Mouse (Mus musculus): ENCODE results near the gene Fndc8. TPM values are rescaled to one million over a fixed set of nuclear protein-coding genes. Genes with fewer than 3 reads are reported as not detected.
"Not testable (repeated sequence)": the region's sequence is repeated elsewhere in the genome, so short reads cannot be mapped to it uniquely, and the experiment has no call there.

Gene Fndc8
- polyA plus RNA-seq, 1 experiment from 2014 or later: not detected

DNA sequence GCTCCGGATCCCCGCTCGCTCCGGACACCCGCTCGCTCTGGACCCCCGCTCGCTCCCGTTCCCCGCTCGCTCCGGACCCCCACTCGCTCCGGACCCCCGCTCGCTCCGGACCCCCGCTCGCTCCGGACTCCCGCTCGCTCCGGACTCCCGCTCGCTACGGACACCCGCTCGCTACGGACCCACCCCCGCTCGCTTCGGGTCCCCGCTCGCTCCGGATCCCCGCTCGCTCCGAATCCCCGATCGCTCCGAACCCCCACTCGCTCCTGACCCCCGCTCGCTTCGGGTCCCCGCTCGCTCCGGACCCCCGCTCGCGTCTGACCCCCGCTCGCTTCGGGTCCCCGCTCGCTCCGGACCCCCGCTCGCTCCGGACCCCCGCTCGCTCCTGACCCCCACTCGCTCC is 39.2 kb downstream of the Fndc8 start:
- not testable (repeated sequence) for H3K9me3 ChIP-seq (replicated peaks; ENCODE audit: control insufficient read depth, low read length); ATAC-seq (replicated peaks; ENCODE audit: insufficient number of reproducible peaks, low FRiP score, low TSS enrichment); H3K36me3 ChIP-seq (ENCODE audit: control insufficient read depth, insufficient read depth, low read length); H3K4me1 ChIP-seq (ENCODE audit: control insufficient read depth, insufficient read depth, low read length); H3K27ac ChIP-seq (ENCODE audit: low read depth, low read length)
- H3K27me3 ChIP-seq (ENCODE audit: control insufficient read depth, insufficient read depth, low read length): peaks cover 21% of the 10 kb centered on the region
- H3K4me2 ChIP-seq: peak overlapping the region; percentile 81
- H3K9ac ChIP-seq (ENCODE audit: low read depth, low read length): peak overlapping the region; percentile 64
- 2% methylated on average over 62 of the region's 63 CpGs for WGBS (ENCODE audit: insufficient replicate concordance)
- peak overlapping the region; percentile 53 for H3K4me3 ChIP-seq (ENCODE audit: low read depth, low read length)

DNA sequence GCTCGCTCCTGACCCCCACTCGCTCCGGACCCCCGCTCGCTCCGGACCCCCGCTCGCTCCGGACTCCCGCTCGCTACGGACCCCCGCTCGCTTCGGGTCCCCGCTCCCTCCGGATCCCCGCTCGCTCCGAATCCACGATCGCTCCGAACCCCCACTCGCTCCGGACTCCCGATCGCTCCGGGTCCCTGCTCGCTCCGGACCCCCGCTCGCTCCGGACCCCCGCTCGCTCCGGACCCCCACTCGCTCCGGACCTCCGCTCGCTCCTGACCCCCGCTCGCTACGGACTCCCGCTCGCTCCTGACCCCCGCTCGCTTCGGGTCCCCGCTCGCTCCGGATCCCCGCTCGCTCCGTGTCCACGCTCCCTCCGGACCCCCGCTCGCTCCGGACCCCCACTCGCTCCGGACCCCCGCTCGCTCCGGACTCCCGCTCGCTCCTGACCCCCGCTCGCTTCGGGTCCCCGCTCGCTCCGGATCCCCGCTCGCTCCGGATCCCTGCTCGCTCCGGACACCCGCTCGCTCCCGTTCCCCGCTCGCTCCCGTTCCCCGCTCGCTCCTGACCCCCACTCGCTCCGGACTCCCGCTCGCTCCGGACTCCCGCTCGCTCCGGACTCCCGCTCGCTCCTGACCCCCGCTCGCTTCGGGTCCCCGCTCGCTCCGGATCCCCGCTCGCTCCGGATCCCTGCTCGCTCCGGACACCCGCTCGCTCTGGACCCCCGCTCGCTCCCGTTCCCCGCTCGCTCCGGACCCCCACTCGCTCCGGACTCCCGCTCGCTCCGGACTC is 39.9 kb downstream of the Fndc8 start:
- Histone ChIP-seq H3K36me3 (ENCODE audit: control insufficient read depth, insufficient read depth, low read length) (peaks cover 13% of the 10 kb centered on the region), H3K27me3 (ENCODE audit: control insufficient read depth, insufficient read depth, low read length) (peaks cover 23% of the 10 kb centered on the region), H3K4me3 (ENCODE audit: low read depth, low read length) (peak overlapping the region; percentile 53), H3K4me2 (peak overlapping the region; percentile 81), H3K9ac (ENCODE audit: low read depth, low read length) (peak overlapping the region; percentile 64)
- H3K27ac ChIP-seq (ENCODE audit: low read depth, low read length); H3K4me1 ChIP-seq (ENCODE audit: control insufficient read depth, insufficient read depth, low read length); H3K9me3 ChIP-seq (replicated peaks; ENCODE audit: control insufficient read depth, low read length); ATAC-seq (replicated peaks; ENCODE audit: insufficient number of reproducible peaks, low FRiP score, low TSS enrichment): not testable (repeated sequence)
- 7% methylated on average over 106 of the region's 119 CpGs for WGBS (ENCODE audit: insufficient replicate concordance)

DNA sequence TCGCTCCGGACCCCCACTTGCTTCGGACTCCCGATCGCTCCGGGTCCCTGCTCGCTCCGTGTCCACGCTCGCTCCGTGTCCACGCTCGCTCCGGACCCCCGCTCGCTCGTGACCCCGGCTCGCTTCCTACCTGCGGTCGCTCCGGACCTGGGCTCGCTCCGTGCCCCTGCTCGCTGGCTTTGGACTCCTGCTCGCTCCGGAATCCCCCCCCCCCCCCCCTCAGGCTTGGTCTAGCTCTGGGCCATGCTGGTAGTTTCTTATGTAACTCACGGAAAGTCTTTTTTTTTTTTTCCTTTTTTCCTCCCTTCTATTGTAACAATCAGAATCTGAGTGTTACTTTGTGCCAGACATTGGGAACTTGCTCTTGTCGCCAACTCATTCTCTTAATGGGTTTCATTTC is 41.3 kb downstream of the Fndc8 start:
- ATAC-seq (replicated peaks; ENCODE audit: insufficient number of reproducible peaks, low FRiP score, low TSS enrichment): no peak
- Histone ChIP-seq H3K27me3 (ENCODE audit: control insufficient read depth, insufficient read depth, low read length) (peaks cover 23% of the 10 kb centered on the region), H3K4me2 (peak overlapping the region; percentile 81), H3K9me3 (replicated peaks; ENCODE audit: control insufficient read depth, low read length) (no peaks in the 10 kb centered on the region), H3K27ac (ENCODE audit: low read depth, low read length) (no peak overlapping the region), H3K9ac (ENCODE audit: low read depth, low read length) (0 out of 2 replicates have a peak overlapping the region, but pooled peaks have one; percentile 22), H3K36me3 (ENCODE audit: control insufficient read depth, insufficient read depth, low read length) (peaks cover 13% of the 10 kb centered on the region), H3K4me3 (ENCODE audit: low read depth, low read length) (peak overlapping the region; percentile 53), H3K4me1 (ENCODE audit: control insufficient read depth, insufficient read depth, low read length) (peaks cover 6% of the 10 kb centered on the region; the same call in 1 of the 2 replicates)
- 22% methylated on average over 28 of the region's 29 CpGs for WGBS (ENCODE audit: insufficient replicate concordance)

DNA sequence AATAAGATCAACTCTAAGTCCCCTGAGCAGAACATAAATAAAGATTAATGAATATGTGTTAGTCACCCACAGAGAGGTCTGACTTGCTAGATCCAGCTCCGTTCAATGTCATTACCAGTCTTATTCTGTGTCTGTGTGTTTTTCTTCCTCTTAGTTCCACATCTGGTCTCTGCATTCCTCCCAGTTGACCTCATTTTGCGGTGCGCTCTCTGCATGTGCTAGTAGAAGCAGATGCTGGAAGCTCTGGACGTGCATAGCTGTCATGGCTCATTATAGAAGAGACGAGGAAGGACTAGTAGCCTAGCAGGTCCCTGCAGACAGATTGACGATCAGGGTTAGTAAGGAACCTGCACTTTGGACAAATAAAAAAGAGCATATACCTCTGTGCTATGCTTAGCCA is 51.4 kb downstream of the Fndc8 start:
- no peak overlapping the region for H3K4me2 ChIP-seq

DNA sequence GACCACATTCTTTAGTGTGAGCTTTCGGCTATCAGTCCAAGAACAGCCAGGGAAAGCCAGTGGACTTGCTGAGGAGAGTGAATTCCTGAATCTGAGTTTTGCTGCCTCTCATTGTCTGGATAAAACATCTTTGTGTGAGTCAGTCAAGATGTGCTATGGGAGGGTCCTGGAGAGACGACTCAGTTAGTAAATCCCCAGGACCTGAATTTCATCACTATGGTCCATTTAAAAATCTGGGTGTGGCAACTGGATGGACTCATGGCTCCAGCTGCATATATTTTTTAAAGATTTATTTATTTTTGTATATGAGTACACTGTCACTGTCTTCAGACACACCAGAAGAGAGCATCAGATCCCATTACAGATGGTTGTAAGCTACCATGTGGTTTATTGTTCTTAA is 53.7 kb downstream of the Fndc8 start:
- Histone ChIP-seq H3K36me3 (ENCODE audit: control insufficient read depth, insufficient read depth, low read length) (peaks cover 5% of the 10 kb centered on the region; the same call in 1 of the 2 replicates), H3K9me3 (replicated peaks; ENCODE audit: control insufficient read depth, low read length) (no peaks in the 10 kb centered on the region), H3K27ac (ENCODE audit: low read depth, low read length) (no peak overlapping the region), H3K27me3 (ENCODE audit: control insufficient read depth, insufficient read depth, low read length) (peaks cover 5% of the 10 kb centered on the region; the same call in 1 of the 2 replicates), H3K4me1 (ENCODE audit: control insufficient read depth, insufficient read depth, low read length) (peaks cover 2% of the 10 kb centered on the region; the same call in 1 of the 2 replicates), H3K4me2 (no peak overlapping the region), H3K4me3 (ENCODE audit: low read depth, low read length) (no peak overlapping the region), H3K9ac (ENCODE audit: low read depth, low read length) (no peak overlapping the region)
- WGBS (ENCODE audit: insufficient replicate concordance): 25% methylated on average over 2 of the region's 2 CpGs
- no peak for ATAC-seq (replicated peaks; ENCODE audit: insufficient number of reproducible peaks, low FRiP score, low TSS enrichment)

More for the DNA sequence above, 51.4 kb downstream of the Fndc8 start:
- Histone ChIP-seq H3K4me3 (ENCODE audit: low read depth, low read length) (no peak overlapping the region), H3K36me3 (ENCODE audit: control insufficient read depth, insufficient read depth, low read length) (peaks cover 5% of the 10 kb centered on the region), H3K4me1 (ENCODE audit: control insufficient read depth, insufficient read depth, low read length) (peaks cover 2% of the 10 kb centered on the region; the same call in 1 of the 2 replicates), H3K27me3 (ENCODE audit: control insufficient read depth, insufficient read depth, low read length) (no peaks in the 10 kb centered on the region), H3K27ac (ENCODE audit: low read depth, low read length) (no peak overlapping the region), H3K9ac (ENCODE audit: low read depth, low read length) (no peak overlapping the region), H3K9me3 (replicated peaks; ENCODE audit: control insufficient read depth, low read length) (no peaks in the 10 kb centered on the region)
- ATAC-seq (replicated peaks; ENCODE audit: insufficient number of reproducible peaks, low FRiP score, low TSS enrichment): no peak
- 57% methylated on average over 6 of the region's 6 CpGs for WGBS (ENCODE audit: insufficient replicate concordance)

DNA sequence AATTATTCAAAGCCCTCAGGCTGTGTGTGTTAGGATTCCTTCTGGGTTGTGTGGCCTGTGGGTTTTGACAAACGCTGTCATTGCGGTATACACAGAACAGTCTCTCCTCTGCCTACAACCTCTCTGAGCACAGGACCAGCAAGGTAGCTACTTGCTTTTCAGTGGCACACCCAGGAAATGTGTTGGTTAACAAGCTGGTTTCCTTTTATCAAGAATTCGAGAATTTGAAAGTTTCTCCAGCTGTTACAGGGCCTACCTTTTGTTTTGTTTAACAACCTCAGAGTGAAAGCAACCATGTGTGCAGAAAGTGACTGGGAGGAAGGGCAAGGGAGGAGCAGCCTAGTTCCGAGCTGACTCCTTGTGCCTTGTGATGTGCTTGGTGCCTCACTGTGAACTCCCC is 55.5 kb downstream of the Fndc8 start:
- Histone ChIP-seq H3K36me3 (ENCODE audit: control insufficient read depth, insufficient read depth, low read length) (peaks cover 3% of the 10 kb centered on the region; the same call in 1 of the 2 replicates), H3K27ac (ENCODE audit: low read depth, low read length) (no peak overlapping the region), H3K9me3 (replicated peaks; ENCODE audit: control insufficient read depth, low read length) (no peaks in the 10 kb centered on the region), H3K4me1 (ENCODE audit: control insufficient read depth, insufficient read depth, low read length) (peaks cover 11% of the 10 kb centered on the region), H3K4me3 (ENCODE audit: low read depth, low read length) (no peak overlapping the region), H3K4me2 (no peak overlapping the region), H3K9ac (ENCODE audit: low read depth, low read length) (no peak overlapping the region), H3K27me3 (ENCODE audit: control insufficient read depth, insufficient read depth, low read length) (peaks cover 17% of the 10 kb centered on the region; the same call in 1 of the 2 replicates)
- ATAC-seq (replicated peaks; ENCODE audit: insufficient number of reproducible peaks, low FRiP score, low TSS enrichment): no peak
- 53% methylated on average over 4 of the region's 4 CpGs for WGBS (ENCODE audit: insufficient replicate concordance)

DNA sequence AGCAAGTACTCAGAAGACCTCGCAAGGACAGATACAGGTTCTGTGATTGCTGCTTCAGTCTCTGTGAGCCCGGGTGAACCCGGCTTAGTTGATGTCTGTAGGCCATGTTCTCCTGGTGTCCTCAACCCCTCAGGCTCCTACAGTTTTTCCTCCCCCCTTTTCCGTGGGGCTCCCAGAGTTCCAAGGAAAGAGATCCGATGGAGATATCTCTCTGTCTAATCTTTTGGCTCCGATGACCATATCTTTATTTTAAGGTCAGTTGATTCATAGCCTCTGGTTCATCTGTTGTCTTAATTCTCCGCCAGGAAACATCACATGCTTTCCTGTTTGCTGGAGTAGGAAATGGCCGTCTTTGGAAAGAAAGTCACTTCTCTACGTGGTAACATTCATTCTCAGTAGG is 57.1 kb downstream of the Fndc8 start:
- H3K4me3 ChIP-seq (ENCODE audit: low read depth, low read length): no peak overlapping the region
- 66% methylated on average over 9 of the region's 9 CpGs for WGBS (ENCODE audit: insufficient replicate concordance)
- ATAC-seq (replicated peaks; ENCODE audit: insufficient number of reproducible peaks, low FRiP score, low TSS enrichment): no peak
- peaks cover 11% of the 10 kb centered on the region for H3K4me1 ChIP-seq (ENCODE audit: control insufficient read depth, insufficient read depth, low read length)
- H3K4me2 ChIP-seq: no peak overlapping the region
- no peak overlapping the region for H3K9ac ChIP-seq (ENCODE audit: low read depth, low read length)
- no peaks in the 10 kb centered on the region for H3K36me3 ChIP-seq (ENCODE audit: control insufficient read depth, insufficient read depth, low read length)
- peaks cover 27% of the 10 kb centered on the region for H3K27me3 ChIP-seq (ENCODE audit: control insufficient read depth, insufficient read depth, low read length)
- no peaks in the 10 kb centered on the region for H3K9me3 ChIP-seq (replicated peaks; ENCODE audit: control insufficient read depth, low read length)
- no peak overlapping the region for H3K27ac ChIP-seq (ENCODE audit: low read depth, low read length)

Measured in heart, embryonic 11.5 days (tissue).